Mouse (Mus musculus) lung, postnatal 36 days (tissue): ENCODE results near the gene Serpinb9b.

Experiments used
- DNase-seq: peaks from one replicate; pipeline ENCODE4 v3.0.0; 2022; ENCODE audit warnings: mixed read lengths

Gene Serpinb9b

GRCm38 (mm10) chr13:33047234-33047633 is 20.0 kb downstream of the Serpinb9b start:
- no peak for DNase-seq

DNA sequence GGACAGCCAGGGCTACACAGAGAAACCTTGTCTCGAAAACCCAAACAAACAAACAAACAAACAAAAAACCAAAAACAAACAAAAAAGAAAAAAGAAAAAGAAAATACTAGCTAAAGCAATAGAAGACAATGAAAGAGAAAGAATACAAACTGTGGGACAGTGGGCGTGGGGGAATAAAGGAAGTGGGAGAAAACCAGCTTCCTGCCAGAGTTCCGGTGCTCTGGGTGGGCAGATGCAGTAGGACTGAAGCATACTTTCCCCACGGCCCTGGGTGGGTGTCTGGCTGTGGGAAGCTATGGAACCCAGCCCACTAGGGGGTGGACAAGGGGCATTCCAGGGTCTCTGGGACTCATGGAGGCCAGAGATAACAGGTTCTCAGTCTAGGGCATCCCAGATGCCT is 21.0 kb downstream of the Serpinb9b start:
- no peak for DNase-seq

DNA sequence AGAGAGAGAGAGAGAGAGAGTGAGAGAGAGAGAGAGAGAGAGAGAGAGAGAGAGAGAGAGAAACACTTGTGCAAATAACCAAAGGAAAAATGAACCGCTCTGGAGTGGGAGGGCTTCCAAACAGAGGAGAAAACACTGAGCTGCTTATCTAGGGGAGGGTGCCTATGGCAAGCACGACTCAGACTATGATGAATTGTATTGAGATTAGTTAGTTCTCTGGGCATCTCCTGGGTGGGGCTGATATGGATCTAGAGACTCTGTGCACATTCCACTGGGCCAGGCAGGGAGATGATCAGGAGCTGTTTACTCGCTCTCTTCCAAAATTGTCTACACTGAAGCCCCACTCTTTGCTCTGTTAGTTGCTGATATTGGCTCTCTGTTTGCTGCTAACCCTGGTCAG is 24.5 kb downstream of the Serpinb9b start:
- DNase-seq: no peak

DNA sequence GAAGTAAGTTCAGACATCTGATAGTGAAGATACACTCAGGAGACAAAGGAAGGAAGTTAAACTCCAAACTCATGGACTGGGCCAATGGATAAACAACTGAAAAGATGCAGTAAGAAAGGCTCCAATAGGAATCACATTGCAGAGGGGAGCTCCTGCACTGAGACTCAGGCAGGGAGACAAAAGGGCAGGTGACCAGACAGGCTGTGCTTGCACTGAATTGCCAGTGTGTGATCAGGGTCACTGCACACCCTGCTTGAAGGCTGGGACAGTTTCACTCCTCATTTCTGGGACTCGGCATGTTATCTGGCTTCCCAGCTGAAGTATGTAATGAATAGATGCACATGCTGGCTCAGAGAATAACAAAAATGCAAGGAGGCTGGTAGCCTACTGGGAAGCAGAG is 35.8 kb downstream of the Serpinb9b start:
- no peak for DNase-seq

DNA sequence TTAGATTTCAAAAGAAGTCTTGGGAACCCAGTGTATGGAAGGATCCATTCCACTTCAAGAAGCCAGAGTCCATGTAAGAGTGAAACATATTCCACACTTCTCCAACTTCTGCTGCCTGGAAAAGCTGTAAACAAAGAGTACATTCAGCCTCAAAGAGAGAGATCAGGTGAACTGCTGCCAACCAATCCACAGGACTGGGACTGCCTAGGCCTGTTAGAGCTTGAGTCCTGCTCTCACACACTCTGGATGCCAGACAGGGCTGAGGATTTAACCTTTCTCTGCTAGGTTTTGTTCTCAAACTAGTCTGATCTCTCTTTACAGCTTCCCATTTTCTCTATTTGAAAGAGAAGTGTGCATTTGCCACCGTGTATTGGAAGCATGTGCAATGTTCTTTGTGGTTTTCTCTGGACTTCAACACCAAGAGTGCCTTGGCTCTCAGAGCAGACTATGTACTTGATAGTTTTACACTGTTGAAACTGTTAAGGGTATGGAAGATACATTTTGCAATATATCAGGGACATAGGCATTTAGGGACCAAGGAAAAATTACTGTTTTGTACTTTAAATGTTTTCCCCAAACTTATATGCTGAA is 40.3 kb downstream of the Serpinb9b start:
- DNase-seq: no peak

GRCm38 (mm10) chr13:33068164-33068563 is 40.9 kb downstream of the Serpinb9b start:
- no peak for DNase-seq

GRCm38 (mm10) chr13:33071776-33072175 is 44.6 kb downstream of the Serpinb9b start:
- no peak for DNase-seq

DNA sequence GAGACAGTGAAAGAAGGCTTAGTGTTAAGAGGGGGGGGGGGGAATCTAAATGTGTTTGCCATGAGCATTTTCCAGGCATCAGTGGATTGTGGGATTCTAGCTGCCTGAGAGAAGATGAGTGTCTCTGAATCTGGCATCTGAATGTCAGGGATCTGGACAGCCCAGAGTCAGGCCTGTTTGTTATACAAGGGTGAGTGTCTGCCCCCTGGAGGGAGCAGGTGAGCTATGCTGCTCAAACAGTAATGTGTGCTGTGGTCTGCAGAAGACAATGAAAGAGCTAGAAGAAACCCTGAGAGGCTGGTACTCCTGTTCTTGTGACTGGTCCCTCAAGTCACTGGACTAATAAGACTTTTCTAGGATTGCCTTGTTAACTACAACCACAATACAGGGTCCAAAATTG is 46.8 kb downstream of the Serpinb9b start:
- DNase-seq: peak; percentile 86

DNA sequence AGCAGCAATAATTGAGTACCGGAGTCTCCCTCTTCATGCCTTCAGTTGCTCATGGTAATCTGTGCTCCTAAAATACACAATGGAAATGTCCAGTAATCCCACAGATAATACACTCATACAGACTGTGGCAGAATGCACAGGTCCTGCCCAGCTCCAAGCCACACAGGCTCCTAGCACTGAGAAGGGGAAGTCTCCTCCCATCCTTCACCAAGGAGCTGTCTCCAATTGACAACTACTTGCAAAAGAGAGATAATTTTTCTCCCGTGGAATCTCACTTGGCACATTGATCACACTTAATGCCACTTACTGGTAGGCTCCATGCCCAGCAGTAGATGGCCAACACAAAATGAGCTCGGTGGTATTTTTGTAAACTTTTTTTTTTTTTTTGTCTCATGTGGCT is 49.0 kb downstream of the Serpinb9b start:
- DNase-seq: no peak

- DNase-seq: peak; percentile 29
These were observed 49.9 kb downstream of the Serpinb9b start for GRCm38 (mm10) chr13:33077026-33077685.

DNA sequence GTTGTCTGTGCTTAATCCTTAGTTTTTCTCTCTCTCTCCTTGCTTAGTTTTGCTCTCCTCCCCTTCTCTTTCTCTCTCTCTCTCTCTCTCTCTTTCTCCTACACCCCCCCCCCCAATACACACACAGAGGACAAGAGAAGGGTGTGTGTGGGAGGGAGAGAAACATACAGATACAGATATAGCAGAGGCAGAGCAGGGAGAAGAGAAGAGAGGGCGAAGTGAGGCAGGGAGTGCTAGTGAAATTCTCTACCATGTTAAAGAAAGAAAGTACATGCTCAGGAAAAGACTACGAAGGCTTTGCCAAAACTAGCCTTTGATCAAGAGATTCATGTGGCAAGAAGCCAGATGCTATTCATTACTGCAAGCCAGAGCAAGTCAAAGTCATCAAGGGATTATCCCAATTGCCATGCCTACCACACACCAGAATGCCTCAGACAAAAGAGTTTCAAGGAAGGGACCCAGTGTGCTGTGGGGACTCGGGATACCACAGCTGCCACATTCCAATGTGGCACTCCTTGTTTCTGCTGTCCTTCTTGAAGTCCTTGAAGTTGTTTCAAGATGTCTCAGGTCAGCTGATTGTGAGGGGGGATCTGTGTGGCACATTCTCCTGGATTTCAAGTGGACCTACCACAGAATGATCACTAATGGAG is 51.0 kb downstream of the Serpinb9b start, which contains the start of gene Serpinb1b:
TSS of gene Serpinb1b (plus strand) at position 520 of the 650 bp plus-strand sequence.
- DNase-seq: peak; percentile 30

DNA sequence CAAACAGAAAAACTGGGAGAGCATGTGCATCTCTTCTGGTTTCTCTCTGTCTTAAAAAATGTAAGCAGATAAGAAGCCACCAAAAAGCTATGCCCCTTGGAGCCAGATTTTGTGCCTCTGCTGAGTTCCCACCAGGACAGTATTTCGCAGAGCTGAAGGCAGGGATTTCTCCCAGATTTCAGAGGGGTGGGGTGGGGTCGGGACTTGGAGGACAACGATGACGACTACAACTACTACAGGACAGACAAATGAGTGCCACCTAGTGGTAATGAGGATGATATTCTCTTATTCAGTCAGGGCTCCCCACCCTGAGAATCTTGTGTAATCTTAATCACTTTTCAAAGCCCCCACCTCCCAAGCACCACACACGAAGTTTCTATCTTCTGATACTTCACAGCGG is 52.2 kb downstream of the Serpinb9b start:
- DNase-seq: peak; percentile 56

DNA sequence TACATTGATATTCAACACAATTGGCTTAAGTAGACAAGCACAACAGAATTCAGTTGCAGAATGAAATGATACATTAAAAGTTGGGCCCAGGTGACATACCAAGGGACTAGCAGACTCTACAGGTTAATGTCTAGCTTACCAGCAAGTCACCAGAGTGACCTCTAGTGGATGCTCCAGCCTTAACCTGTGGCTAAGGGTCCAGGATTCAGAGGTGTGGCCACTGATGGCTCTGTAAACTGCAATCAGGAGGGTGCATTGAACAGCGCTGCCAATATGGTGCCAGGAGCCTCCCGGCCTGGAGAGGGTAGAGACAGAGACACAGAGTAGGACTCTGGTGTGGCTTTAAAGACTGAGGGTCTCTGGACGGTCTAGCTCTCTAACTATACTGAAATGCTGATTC is 53.1 kb downstream of the Serpinb9b start:
- peak; percentile 75 for DNase-seq

DNA sequence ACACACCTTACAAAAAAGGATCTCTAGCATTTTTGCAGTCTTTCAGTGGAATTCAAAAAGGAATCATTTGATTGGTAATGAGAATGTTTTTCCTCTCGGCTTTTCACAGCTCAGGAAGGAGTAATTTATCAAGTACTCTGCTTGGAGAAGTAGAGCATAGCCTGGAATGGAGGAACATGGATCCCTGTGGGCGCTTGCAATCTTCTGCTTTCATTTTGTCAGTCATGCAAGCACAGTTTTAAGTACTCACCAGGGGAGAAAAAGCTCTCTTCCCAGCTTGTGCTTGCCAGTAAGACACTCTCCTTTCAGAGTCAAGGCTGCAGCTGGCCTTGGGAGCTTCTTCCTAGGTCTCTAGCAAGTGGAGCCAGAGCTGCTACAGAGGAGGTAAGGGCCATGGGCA is 56.6 kb downstream of the Serpinb9b start:
- no peak for DNase-seq

DNA sequence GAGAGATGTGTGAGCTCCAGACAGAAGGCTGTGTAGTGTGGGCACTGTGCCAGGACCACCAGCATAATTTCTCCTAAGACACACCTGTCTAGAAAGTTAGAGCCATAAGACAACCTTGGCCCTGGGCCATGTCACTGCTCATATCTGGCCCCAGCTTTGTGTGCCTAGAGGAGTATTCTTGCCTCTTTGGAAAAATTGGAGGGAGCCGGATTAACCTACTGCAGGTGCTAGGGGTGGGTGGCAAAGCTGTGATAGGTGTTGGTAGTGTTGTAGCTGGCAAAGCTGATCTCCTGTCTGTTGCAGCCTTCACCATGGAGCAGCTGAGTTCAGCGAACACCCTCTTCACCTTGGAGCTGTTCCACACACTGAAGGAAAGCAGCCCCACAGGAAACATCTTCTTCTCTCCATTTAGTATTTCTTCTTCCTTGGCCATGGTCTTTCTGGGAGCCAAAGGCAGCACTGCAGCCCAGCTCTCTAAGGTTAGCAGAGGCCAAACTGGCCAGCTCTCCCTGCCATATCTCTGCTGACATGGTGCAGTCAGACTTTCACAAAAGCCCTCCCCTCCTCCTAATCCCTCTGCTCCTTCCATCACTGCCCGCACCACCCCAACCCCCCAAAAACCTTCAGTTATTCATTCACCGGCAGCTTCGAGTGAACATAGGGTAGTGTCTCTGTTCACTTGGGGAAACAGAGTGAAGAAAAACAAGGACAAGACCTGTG is 57.9 kb downstream of the Serpinb9b start:
- no peak for DNase-seq

GRCm38 (mm10) chr13:33085695-33086432 is 58.6 kb downstream of the Serpinb9b start:
- peak; percentile 77 for DNase-seq

DNA sequence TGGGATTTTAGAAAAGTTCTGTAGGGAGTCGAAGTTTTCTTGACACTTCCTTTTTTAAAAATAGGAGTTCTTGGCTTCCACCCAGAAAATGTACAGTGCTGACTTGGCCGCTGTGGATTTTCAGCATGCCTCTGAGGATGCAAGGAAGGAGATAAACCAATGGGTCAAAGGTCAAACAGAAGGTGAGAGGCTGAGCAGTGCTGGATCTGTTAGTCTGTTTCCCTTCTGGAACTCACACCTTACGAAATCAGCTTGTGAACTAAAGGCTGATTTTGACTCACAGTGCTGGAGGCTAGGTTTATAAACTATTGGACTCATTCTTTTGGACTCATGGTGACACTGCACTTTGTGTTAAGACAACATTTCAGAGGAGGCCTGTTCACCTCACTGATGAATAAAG is 62.4 kb downstream of the Serpinb9b start:
- DNase-seq: no peak

GRCm38 (mm10) chr13:33090546-33090945 is 63.3 kb downstream of the Serpinb9b start:
- DNase-seq: no peak

DNA sequence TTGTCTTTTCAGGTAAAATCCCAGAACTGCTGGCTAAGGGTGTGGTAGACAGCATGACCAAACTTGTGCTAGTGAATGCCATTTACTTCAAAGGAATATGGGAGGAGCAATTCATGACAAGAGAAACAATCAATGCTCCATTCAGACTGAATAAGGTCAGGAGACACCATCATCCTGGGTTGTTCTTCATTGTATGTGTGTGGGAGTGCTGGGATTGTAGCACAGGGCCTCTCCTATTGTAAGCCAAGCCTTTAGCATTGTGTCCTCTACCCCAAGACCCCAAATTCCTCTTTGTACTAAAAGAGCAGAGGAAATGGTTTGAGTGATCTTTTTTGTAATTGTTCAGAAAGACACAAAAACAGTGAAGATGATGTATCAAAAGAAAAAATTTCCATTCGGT is 64.1 kb downstream of the Serpinb9b start:
- DNase-seq: no peak
